Mouse (Mus musculus): ENCODE results near the gene Atp8b2.
A peak's percentile ranks its signal among the peaks of the same experiment; 100 is the strongest.

Atp8b2 gene

DNA sequence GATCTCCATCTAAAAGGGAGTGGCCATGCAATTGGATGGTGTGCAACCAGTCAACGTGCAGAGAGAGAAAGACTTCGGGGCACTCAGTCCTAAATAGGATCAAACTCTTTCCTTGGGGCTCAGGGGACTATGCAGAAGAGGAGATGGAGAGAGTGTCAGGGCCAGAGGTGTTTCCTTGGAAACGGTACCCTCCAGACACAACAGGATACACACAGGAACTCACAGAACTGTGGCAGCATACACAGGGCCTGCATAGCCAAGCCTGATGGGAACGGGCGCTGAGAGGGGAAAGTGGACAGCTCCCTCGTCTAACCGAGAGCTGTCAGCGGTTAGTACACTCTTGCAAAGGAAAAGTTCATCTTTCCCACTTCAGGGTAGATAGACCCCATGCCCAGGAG, 63.8 kb downstream of the Atp8b2 start:
- no peak for DNase-seq (ENCODE audit: low spot score)

- DNase-seq (ENCODE audit: low spot score), result peak; percentile 72
Measured at GRCm38 (mm10) chr3:89898870-89899510, 64.3 kb downstream of the Atp8b2 start.

DNA sequence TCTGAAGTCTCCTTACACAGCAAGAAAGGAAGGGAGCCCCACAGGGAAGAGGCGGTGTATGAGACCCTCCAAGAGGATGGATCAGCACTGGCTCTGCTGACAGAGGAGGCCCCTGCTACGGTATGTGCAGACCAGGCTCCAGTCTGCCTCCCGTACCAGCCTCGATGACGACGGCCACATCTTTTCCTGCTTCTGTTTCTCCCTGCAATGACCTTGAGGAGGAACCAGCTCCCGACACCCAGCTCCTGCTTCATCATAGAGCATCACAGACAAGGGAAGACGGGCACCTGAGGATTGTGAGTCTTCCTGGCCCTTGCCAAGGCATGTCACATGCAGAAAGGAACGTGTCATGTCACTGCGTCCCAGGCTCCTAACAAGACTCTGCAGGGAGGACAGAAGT, 65.3 kb downstream of the Atp8b2 start:
- DNase-seq (ENCODE audit: low spot score), result no peak

- no peak for DNase-seq (ENCODE audit: low spot score)
Measured at GRCm38 (mm10) chr3:89897204-89897796, 66.0 kb downstream of the Atp8b2 start.

DNA sequence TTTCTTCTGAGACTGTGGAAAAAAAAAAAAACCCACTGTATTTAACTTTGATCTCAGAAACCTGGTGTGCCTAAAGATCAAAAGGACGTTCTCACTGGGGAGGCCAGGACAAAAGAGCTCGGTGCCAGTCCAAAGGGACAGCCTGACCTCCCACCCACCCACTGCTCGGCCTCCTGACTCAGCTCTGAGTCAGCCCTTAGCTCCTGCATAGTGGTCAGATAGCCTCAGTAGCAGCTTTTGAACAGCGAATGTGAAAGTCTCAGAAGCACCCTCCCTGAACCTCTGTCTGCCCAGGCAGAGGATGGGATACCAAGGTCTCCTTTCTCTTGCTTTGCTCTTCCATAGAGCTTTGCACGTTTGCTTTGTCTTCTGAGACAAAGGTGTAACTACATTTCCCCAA, 66.7 kb downstream of the Atp8b2 start:
- no peak for DNase-seq (ENCODE audit: low spot score)

DNA sequence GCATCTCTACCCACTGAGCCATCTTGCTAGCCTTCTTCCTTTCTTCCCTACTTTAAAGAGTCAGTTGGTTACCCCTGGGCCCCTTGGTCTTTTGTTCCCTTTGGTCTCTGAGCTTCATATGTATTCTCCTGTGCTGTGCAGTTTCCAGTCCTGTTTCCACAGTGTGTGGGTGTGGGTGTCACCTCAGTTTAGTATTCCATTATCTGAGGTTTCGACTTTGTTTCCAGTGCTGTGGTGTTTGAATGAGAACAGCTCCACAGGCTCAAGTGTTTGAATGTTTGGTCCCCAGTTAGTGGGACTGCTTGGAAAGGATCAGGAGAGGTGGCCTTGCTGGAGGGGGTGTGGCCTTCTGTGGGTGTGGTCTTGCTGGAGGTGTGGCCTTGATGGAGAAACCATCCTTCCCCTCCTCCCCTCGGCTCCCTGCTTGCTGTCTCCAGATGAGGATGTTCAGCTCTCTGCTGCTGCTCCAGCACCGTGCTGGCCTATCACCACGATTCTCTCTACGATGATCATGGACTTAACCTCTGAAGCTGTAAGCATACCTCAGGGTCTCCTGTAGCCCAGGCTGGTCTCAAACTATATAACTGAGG, 70.7 kb downstream of the Atp8b2 start:
- DNase-seq (ENCODE audit: low spot score), result no peak

DNA sequence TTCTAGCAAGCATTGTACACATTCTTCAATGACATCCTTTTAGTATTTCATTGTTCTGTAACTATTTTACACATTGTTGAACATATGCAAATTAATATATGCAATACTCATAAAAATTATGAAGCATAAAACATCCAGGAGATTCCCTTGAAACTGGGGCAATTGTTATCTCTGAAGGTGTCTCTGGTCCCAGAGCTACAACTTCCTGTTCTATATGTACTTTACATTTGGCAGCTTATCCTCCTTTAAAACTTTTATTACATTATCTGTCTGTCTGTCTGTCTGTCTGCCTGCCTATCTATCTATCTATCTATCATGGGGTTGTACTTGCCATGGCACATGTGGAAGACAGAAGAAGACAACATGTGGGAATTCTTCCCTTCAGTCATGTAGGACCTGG, 71.6 kb downstream of the Atp8b2 start:
- DNase-seq (ENCODE audit: low spot score), result no peak

DNA sequence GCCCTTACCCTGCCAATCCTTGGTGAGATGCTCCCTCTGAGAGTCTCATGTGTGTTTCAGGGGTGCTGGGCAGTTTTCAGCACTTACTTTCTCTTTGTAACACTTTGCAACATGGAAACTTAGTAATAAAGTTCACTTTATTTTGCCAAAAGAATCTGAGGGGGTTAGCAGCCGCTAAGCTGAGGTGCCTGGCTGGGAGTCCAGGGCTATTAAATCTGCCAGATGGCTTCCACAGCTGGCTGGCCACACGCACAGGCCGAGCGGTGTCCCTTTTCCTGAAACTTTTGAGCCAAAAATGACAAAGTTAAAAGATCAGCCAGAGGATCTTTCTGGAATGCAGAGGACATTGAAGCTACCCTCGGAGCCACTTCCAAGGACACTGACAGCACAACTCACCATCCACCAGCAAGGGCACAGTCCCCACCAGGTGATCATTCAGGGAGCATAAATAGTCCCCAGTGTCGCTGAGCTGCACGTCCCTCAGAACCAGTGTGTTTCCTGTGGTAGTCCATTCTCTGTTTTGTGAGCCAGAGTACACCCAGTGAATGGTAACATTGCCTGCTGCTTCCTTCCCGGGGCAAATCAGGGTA, 73.4 kb downstream of the Atp8b2 start:
- DNase-seq (ENCODE audit: low spot score), result no peak

Data from lung, postnatal 25 days (tissue).